Mouse (Mus musculus): Measurements from ENCODE around the gene Kat6b. TPM values are rescaled to one million over a fixed set of nuclear protein-coding genes. Genes with fewer than 3 reads are reported as not detected.

Kat6b gene
- total and polyA plus RNA-seq, 3 experiments = 2.3 to 10.9 (median 8.0) TPM

DNA sequence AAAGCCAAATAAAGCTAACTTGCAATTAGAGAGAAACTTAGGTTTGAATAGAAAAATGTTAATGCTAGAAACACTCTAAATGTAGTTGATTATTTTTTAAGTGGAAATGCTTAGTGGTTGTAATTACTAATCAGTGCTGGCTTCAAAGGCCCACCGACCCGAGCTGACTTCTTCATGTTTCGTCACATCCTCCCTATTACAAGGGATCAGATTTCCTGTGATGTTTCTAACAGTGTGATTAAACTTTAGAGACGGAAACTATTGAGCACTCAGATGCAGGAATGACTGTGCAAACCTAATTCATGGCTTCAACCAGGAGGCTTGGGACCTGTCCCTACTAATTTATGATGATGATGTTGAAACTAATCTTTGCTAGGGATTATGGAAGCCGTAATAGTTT, 25.8 kb downstream of the Kat6b start:
- in situ Hi-C loops (cut with MboI; ENCODE audit: low pct_ligation_motif_present, low pct_unique_long_range_greater_than_20kb, low sequenced_read_pairs) = no loop called here
- Histone ChIP-seq H3K27me3 (replicated peaks) (no peaks in the 10 kb centered on the region), H3K9me3 (replicated peaks; ENCODE audit: low read length) (no peaks in the 10 kb centered on the region), H3K4me1 (ENCODE audit: control insufficient read depth in 1 of 2, insufficient read depth in 2 of 2) (peaks cover 0 to 13% of the 10 kb centered on the region in 2 experiments; a peak in 2 of 4 replicates), H3K9ac (ENCODE audit: insufficient read depth, low read depth) (no peak overlapping the region), H3K36me3 (replicated peaks in 1 of 2; ENCODE audit: control insufficient read depth in 1 of 2, insufficient read depth in 1 of 2, low read length in 1 of 2) (peaks cover 2 to 14% of the 10 kb centered on the region in 2 experiments), H3K27ac (ENCODE audit: insufficient read depth, low read depth) (no peak overlapping the region), H3K4me3 (replicated peaks in 1 of 3; ENCODE audit: low read depth in 2 of 3, low read length in 2 of 3, poor library complexity in 1 of 3) (no peak overlapping the region), H3K79me2 (replicated peaks; ENCODE audit: control insufficient read depth, extremely low read depth, insufficient read depth, poor library complexity, severe bottlenecking) (peaks cover 10% of the 10 kb centered on the region; the same call in 1 of the 2 replicates), H3K4me2 (ENCODE audit: insufficient read depth, low read depth, poor library complexity, severe bottlenecking) (no peak overlapping the region)
- dilution Hi-C loops (cut with MboI; ENCODE audit: extremely low pct_ligation_motif_present, extremely low pct_unique_long_range_greater_than_20kb, low sequenced_read_pairs) = no loop called here
- TF ChIP-seq ZKSCAN1 (IDR thresholded peaks at IDR 0.05; ENCODE audit: borderline replicate concordance, low read depth, low read length) (no peak), ETS1 (conservative IDR thresholded peaks at IDR 0.05; ENCODE audit: low read depth, low read length) (no peak), EP300 (IDR thresholded peaks at IDR 0.05; ENCODE audit: low read length) (no peak), MAFK (IDR thresholded peaks at IDR 0.05; ENCODE audit: insufficient replicate concordance, low read length) (no peak), USF2 (conservative IDR thresholded peaks at IDR 0.05; ENCODE audit: low read depth, low read length) (no peak), USF1 (IDR thresholded peaks at IDR 0.05; ENCODE audit: low read depth, low read length) (no peak), RCOR1 (conservative IDR thresholded peaks at IDR 0.05; ENCODE audit: low read depth, low read length) (no peak), CHD2 (IDR thresholded peaks at IDR 0.05; ENCODE audit: low read length) (no peak), ZNF384 (IDR thresholded peaks at IDR 0.05; ENCODE audit: low read depth, low read length) (no peak), KAT2A (IDR thresholded peaks at IDR 0.05; ENCODE audit: insufficient replicate concordance, low read length) (no peak), MYC (IDR thresholded peaks at IDR 0.05; ENCODE audit: low read depth, low read length) (no peak), E2F4 (IDR thresholded peaks at IDR 0.05; ENCODE audit: insufficient replicate concordance, low read depth, low read length) (no peak), MEF2A (IDR thresholded peaks at IDR 0.05; ENCODE audit: borderline replicate concordance, low read depth, low read length) (no peak), JUND (conservative IDR thresholded peaks at IDR 0.05; ENCODE audit: low read depth, low read length) (no peak), ZMIZ1 (IDR thresholded peaks at IDR 0.05; ENCODE audit: low read depth, low read length) (no peak), CHD1 (IDR thresholded peaks at IDR 0.05; ENCODE audit: low read depth, low read length) (no peak), NELFE (IDR thresholded peaks at IDR 0.05; ENCODE audit: low read depth, low read length) (no peak), MAZ (IDR thresholded peaks at IDR 0.05; ENCODE audit: low read depth, low read length) (no peak), RAD21 (IDR thresholded peaks at IDR 0.05; ENCODE audit: low read depth, low read length) (no peak)
- DNase-seq (ENCODE audit: extremely low read depth) = no peak

GRCm38 (mm10) chr14:21509111-21509905, 28.1 kb downstream of the Kat6b start:
- H3K4me3 ChIP-seq (replicated peaks in 1 of 3; ENCODE audit: low read depth in 2 of 3, low read length in 2 of 3, poor library complexity in 1 of 3) = no peak overlapping the region
- dilution Hi-C loops (cut with MboI; ENCODE audit: extremely low pct_ligation_motif_present, extremely low pct_unique_long_range_greater_than_20kb, low sequenced_read_pairs) (no loop called here), in situ Hi-C loops (cut with MboI; ENCODE audit: low pct_ligation_motif_present, low pct_unique_long_range_greater_than_20kb, low sequenced_read_pairs) (no loop called here)
- TF ChIP-seq JUND (conservative IDR thresholded peaks at IDR 0.05; ENCODE audit: low read depth, low read length) (peak; percentile 52), JUN (IDR thresholded peaks at IDR 0.05; ENCODE audit: insufficient read depth, low read depth, low read length) (0 out of 2 replicates have a peak, but pooled peaks have one; percentile 23), RAD21 (IDR thresholded peaks at IDR 0.05; ENCODE audit: low read depth, low read length) (no peak)
- peaks cover 11% of the 10 kb centered on the region for H3K79me2 ChIP-seq (replicated peaks; ENCODE audit: control insufficient read depth, extremely low read depth, insufficient read depth, poor library complexity, severe bottlenecking)
- H3K9me3 ChIP-seq (replicated peaks; ENCODE audit: low read length) = no peaks in the 10 kb centered on the region
- H3K27ac ChIP-seq (ENCODE audit: insufficient read depth, low read depth) = no peak overlapping the region
- no peak for DNase-seq (ENCODE audit: extremely low read depth)
- H3K9ac ChIP-seq (ENCODE audit: insufficient read depth, low read depth) = no peak overlapping the region
- H3K4me2 ChIP-seq (ENCODE audit: insufficient read depth, low read depth, poor library complexity, severe bottlenecking) = no peak overlapping the region
- H3K27me3 ChIP-seq (replicated peaks) = no peaks in the 10 kb centered on the region
- H3K4me1 ChIP-seq (ENCODE audit: control insufficient read depth in 1 of 2, insufficient read depth in 2 of 2) = peaks cover 0 to 11% of the 10 kb centered on the region in 2 experiments; a peak in 1 of 4 replicates
- peaks cover 2 to 10% of the 10 kb centered on the region in 2 experiments for H3K36me3 ChIP-seq (replicated peaks in 1 of 2; ENCODE audit: control insufficient read depth in 1 of 2, insufficient read depth in 1 of 2, low read length in 1 of 2)

Measured in CH12.LX (cell line).